Mouse (Mus musculus) ovary, adult 2 months (tissue): ENCODE results near the gene Grhpr. TPM values are rescaled to one million over a fixed set of nuclear protein-coding genes. Genes with fewer than 3 reads are reported as not detected.

Experiments
- polyA plus RNA-seq: library from polyadenylated mRNA; depleted of rRNA; stranded (reverse); fragments of >200 nt; gene quantifications from 2 replicates; pipeline ENCODE4 v1.2.3, GENCODE M21; 2012; rRNA removed

The Grhpr gene
- polyA plus RNA-seq = 141 and 167 TPM in 2 replicates

DNA sequence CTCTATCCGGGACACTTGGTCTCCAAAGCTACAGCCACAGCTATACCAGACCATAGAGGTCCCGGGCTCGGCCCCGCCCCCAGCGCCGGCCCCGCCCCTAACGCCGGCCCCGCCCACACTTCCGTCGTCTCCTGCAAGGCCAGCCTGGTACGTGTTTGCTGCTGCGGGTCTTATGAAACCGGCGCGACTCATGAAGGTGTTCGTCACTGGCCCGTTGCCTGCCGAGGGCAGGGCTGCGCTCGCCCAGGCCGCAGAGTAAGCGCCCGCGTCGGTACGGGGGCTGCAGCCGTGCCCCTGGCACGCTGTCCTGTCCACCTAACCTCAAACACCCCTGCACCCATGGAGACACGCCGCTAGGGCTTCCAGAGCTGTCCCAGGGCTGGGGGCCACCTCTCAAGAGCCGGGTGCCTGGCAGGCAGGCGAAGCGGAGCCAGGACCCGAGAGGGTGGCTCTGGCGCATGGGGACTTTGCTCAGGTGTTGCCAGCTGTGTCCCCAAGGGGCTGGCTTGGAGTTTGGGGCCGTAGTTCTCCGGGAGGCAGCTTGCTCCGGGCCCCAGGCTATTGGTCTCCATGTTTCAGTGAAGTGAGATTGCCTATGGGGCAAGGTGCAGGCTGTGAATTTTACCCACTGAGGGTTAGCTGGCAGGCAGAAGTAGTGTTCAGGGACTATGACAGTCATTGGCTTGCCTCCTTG is at the start of gene Grhpr:
TSS of gene Grhpr (plus strand) at position 116 of the 694 bp plus-strand sequence.

DNA sequence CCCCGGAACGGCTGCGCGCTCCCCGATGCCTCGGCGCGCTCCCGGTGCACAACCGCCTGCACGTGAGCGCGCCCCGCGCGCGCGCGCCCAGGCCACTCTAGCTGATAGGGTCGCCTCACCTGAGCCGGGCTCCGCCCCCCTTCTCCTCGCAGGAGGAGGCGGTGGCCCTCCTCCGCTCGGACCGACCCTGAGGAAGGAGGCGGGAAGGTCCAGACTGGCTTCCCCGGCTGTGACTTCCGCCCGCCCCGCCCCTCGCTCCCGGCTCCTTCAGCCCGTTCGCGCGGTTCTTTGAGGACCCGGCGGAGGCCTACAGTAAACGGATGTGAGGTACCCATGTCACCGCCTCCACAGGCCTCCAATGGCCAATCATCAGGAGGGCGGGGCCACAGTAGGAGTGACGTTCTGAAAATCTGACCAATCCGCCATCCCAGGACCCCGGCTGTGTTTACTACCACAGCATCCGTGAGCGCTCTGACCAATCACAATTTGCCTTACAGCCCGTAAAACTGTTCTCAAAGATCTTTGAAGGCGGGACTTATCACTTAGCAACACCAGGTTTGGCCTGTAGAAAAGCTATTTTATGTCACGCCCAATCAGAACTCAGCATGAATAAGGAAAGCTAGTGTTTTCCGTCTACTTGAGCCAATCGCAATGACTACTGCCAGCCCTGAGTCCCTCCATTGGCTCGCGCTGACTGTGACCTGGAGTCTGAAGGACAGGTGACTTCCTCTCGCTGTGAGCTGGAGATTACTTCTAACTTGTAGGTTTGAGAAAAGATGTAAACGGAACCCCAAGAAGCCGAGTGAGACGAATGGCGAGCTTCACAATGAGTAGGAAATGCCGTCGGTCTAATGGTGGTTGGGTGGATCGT is 31.1 kb downstream of the Grhpr start, which contains the start of gene Zbtb5:
TSS of gene Zbtb5 (minus strand) at position 308 of the 871 bp plus-strand sequence.

DNA sequence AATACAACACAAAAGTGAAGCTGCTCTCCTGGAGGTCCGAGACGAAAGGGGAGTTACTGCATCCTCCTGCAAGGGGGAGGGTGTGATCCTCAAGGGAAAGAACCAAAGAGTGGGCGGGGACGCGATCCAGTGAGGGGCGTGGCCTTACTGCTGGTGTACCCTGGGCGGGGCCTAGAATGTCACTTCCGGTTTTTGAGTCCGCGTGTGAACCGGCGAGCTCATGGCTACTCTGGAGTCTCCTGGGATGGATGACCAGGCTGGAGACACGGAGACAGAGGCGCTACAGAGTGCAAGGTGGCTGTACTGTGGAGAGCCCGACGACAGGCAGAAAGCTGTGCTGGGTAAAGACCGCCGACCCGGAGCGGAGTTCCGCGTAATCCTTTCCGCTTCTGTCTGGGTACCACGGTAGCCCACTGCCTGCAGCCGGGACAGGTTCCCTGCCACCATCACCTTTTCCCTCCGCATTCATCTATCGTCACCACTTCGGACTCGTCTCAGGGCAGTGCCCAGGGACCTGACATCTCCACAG is 37.3 kb downstream of the Grhpr start, which contains the start of gene Polr1e:
TSS of gene Polr1e (plus strand) at position 132 of the 529 bp plus-strand sequence.

Other genes with a start within 250 kb of the Grhpr start
- gene Zcchc7, start 225.5 kb upstream of the Grhpr start, polyA plus RNA-seq = 9.5 and 9.7 TPM in 2 replicates
- gene Zbtb5, start 31.0 kb downstream of the Grhpr start, polyA plus RNA-seq = 21.7 and 25.4 TPM in 2 replicates
- gene Polr1e, start 37.2 kb downstream of the Grhpr start, polyA plus RNA-seq = 10.5 and 11.6 TPM in 2 replicates
- gene Fbxo10, start 103.2 kb downstream of the Grhpr start, polyA plus RNA-seq = 40.7 and 42.1 TPM in 2 replicates
- 52.5 and 59.1 TPM in 2 replicates for gene Tomm5, start 126.7 kb downstream of the Grhpr start, polyA plus RNA-seq
- gene Frmpd1, start 203.5 kb downstream of the Grhpr start, polyA plus RNA-seq = 1.8 and 2.3 TPM in 2 replicates